Mouse (Mus musculus) hindbrain, embryonic 13.5 days (tissue): Measurements from ENCODE around the gene Kat2b. TPM values are rescaled to one million over a fixed set of nuclear protein-coding genes. Genes with fewer than 3 reads are reported as not detected.
A peak's percentile ranks its signal among the peaks of the same experiment; 100 is the strongest.

ENCODE experiments used
- ATAC-seq: fragments of 200-750 bp; cut with Nextera tagmentation; 2 replicates; pipeline ENCODE4 v1.8.0; 2017; ENCODE audit warnings: moderate TSS enrichment; ENCODE audit not compliant: low FRiP score
- H3K27ac ChIP-seq: fragments of 300-500 bp; sonication (generic); 2 replicates; pipeline ENCODE4 v1.5.1; 2015; ENCODE audit warnings: inconsistent platforms, mild to moderate bottlenecking, moderate library complexity
- H3K27me3 ChIP-seq: fragments of 300-500 bp; sonication (generic); 2 replicates; pipeline ENCODE4 v1.6.1; 2015; ENCODE audit warnings: mild to moderate bottlenecking, inconsistent platforms
- H3K36me3 ChIP-seq: fragments of 300-500 bp; sonication (generic); 2 replicates; pipeline ENCODE4 v1.6.1; 2015; ENCODE audit warnings: mild to moderate bottlenecking, inconsistent platforms
- H3K4me1 ChIP-seq: fragments of 300-500 bp; sonication (generic); replicated peaks from 2 replicates; pipeline ENCODE4 v1.6.1; 2015; ENCODE audit warnings: inconsistent platforms
- H3K4me2 ChIP-seq: fragments of 300-500 bp; sonication (generic); 2 replicates; pipeline ENCODE4 v1.6.1; 2015; ENCODE audit warnings: inconsistent platforms, mild to moderate bottlenecking, moderate library complexity
- H3K4me3 ChIP-seq: fragments of 300-500 bp; sonication (generic); 2 replicates; pipeline ENCODE4 v1.5.1; 2015; ENCODE audit warnings: mild to moderate bottlenecking, inconsistent platforms
- H3K9ac ChIP-seq: fragments of 300-500 bp; sonication (generic); 2 replicates; pipeline ENCODE4 v1.6.1; 2015; ENCODE audit warnings: mild to moderate bottlenecking, inconsistent platforms
- H3K9me3 ChIP-seq: fragments of 300-500 bp; sonication (generic); 2 replicates; pipeline ENCODE4 v1.6.1; 2016; ENCODE audit warnings: inconsistent platforms
- WGBS: fragments of 180-500 bp; shearing (Covaris S2); methylation state at CpG from one replicate; pipeline ENCODE4 v1.1.7; 2015; 5-methylcytosine and 5-hydroxymethylcytosine counted together
- polyA plus RNA-seq: library from polyadenylated mRNA; unstranded; fragments of >200 nt; fragmentation: Nextera tagmentation; extraction: Ambion mirVana; gene quantifications from 2 replicates; pipeline ENCODE4 v1.2.1, GENCODE M21; 2015

Kat2b gene
- polyA plus RNA-seq, 1 experiment from 2014 or later, result 8.9 TPM

GRCm38 (mm10) chr17:53577151-53577550, 10.5 kb downstream of the Kat2b start:
- no peak overlapping the region for H3K4me3 ChIP-seq
- H3K36me3 ChIP-seq, result no peaks in the 10 kb centered on the region
- no peaks in the 10 kb centered on the region for H3K27me3 ChIP-seq
- no peak overlapping the region for H3K27ac ChIP-seq
- no peaks in the 10 kb centered on the region for H3K9me3 ChIP-seq
- no peak overlapping the region for H3K4me2 ChIP-seq
- no peak overlapping the region for H3K9ac ChIP-seq
- no peak for ATAC-seq
- 88% methylated on average over 2 of the region's 2 CpGs for WGBS
- H3K4me1 ChIP-seq, result peaks cover 7% of the 10 kb centered on the region; the same call in 1 of the 2 replicates

GRCm38 (mm10) chr17:53577754-53578153, 11.1 kb downstream of the Kat2b start:
- Histone ChIP-seq H3K4me1 (peaks cover 7% of the 10 kb centered on the region; the same call in 1 of the 2 replicates), H3K9ac (no peak overlapping the region), H3K36me3 (no peaks in the 10 kb centered on the region), H3K4me3 (no peak overlapping the region), H3K27me3 (no peaks in the 10 kb centered on the region), H3K9me3 (no peaks in the 10 kb centered on the region), H3K4me2 (no peak overlapping the region), H3K27ac (no peak overlapping the region)
- 85% methylated on average over 5 of the region's 5 CpGs for WGBS
- ATAC-seq, result no peak

GRCm38 (mm10) chr17:53578249-53578648, 11.6 kb downstream of the Kat2b start:
- no peak overlapping the region for H3K9ac ChIP-seq
- H3K4me1 ChIP-seq, result peaks cover 7% of the 10 kb centered on the region; the same call in 1 of the 2 replicates
- H3K4me2 ChIP-seq, result no peak overlapping the region
- 79% methylated on average over 6 of the region's 6 CpGs for WGBS
- no peaks in the 10 kb centered on the region for H3K27me3 ChIP-seq
- H3K27ac ChIP-seq, result no peak overlapping the region
- no peak for ATAC-seq
- H3K4me3 ChIP-seq, result no peak overlapping the region
- no peaks in the 10 kb centered on the region for H3K9me3 ChIP-seq
- H3K36me3 ChIP-seq, result no peaks in the 10 kb centered on the region

GRCm38 (mm10) chr17:53578776-53579175, 12.1 kb downstream of the Kat2b start:
- H3K9ac ChIP-seq, result no peak overlapping the region

GRCm38 (mm10) chr17:53579612-53580011, 13.0 kb downstream of the Kat2b start:
- H3K4me3 ChIP-seq, result no peak overlapping the region
- WGBS, result 60% methylated on average over 4 of the region's 4 CpGs
- H3K27ac ChIP-seq, result no peak overlapping the region
- H3K27me3 ChIP-seq, result no peaks in the 10 kb centered on the region
- H3K4me1 ChIP-seq, result peaks cover 7% of the 10 kb centered on the region; the same call in 1 of the 2 replicates
- no peaks in the 10 kb centered on the region for H3K36me3 ChIP-seq
- no peak overlapping the region for H3K9ac ChIP-seq
- no peak overlapping the region for H3K4me2 ChIP-seq
- no peaks in the 10 kb centered on the region for H3K9me3 ChIP-seq
- ATAC-seq, result no peak

More at GRCm38 (mm10) chr17:53578776-53579175, 12.1 kb downstream of the Kat2b start:
- Histone ChIP-seq H3K27ac (no peak overlapping the region), H3K4me2 (no peak overlapping the region), H3K27me3 (no peaks in the 10 kb centered on the region), H3K4me1 (peaks cover 7% of the 10 kb centered on the region; the same call in 1 of the 2 replicates), H3K36me3 (no peaks in the 10 kb centered on the region), H3K4me3 (no peak overlapping the region), H3K9me3 (no peaks in the 10 kb centered on the region)
- WGBS, result 68% methylated on average over 7 of the region's 9 CpGs
- no peak for ATAC-seq

GRCm38 (mm10) chr17:53580237-53580636, 13.6 kb downstream of the Kat2b start:
- Histone ChIP-seq H3K9ac (no peak overlapping the region), H3K27me3 (no peaks in the 10 kb centered on the region), H3K4me3 (no peak overlapping the region), H3K9me3 (no peaks in the 10 kb centered on the region), H3K27ac (no peak overlapping the region), H3K36me3 (no peaks in the 10 kb centered on the region), H3K4me1 (peaks cover 7% of the 10 kb centered on the region; the same call in 1 of the 2 replicates), H3K4me2 (no peak overlapping the region)
- no peak for ATAC-seq
- 74% methylated on average over 3 of the region's 3 CpGs for WGBS

GRCm38 (mm10) chr17:53582026-53582585, 15.4 kb downstream of the Kat2b start:
- Histone ChIP-seq H3K9me3 (no peaks in the 10 kb centered on the region), H3K4me3 (no peak overlapping the region), H3K9ac (no peak overlapping the region), H3K4me1 (peaks cover 17% of the 10 kb centered on the region), H3K36me3 (no peaks in the 10 kb centered on the region), H3K27me3 (no peaks in the 10 kb centered on the region), H3K4me2 (no peak overlapping the region), H3K27ac (no peak overlapping the region)
- ATAC-seq, result no peak
- whole genome bisulfite sequencing, result 77% methylated on average over 4 of the region's 4 CpGs

GRCm38 (mm10) chr17:53582805-53583204, 16.1 kb downstream of the Kat2b start:
- Histone ChIP-seq H3K27ac (no peak overlapping the region), H3K9me3 (no peaks in the 10 kb centered on the region), H3K36me3 (no peaks in the 10 kb centered on the region), H3K9ac (no peak overlapping the region), H3K4me2 (no peak overlapping the region), H3K4me3 (no peak overlapping the region), H3K4me1 (peaks cover 24% of the 10 kb centered on the region), H3K27me3 (no peaks in the 10 kb centered on the region)
- ATAC-seq, result no peak
- WGBS, result 93% methylated on average over 7 of the region's 7 CpGs

GRCm38 (mm10) chr17:53583846-53584579, 17.4 kb downstream of the Kat2b start:
- Histone ChIP-seq H3K36me3 (no peaks in the 10 kb centered on the region), H3K4me2 (no peak overlapping the region), H3K27me3 (no peaks in the 10 kb centered on the region), H3K4me1 (peaks cover 21% of the 10 kb centered on the region), H3K4me3 (no peak overlapping the region), H3K27ac (no peak overlapping the region), H3K9me3 (no peaks in the 10 kb centered on the region), H3K9ac (no peak overlapping the region)
- ATAC-seq, result no peak
- WGBS, result 93% methylated on average over 11 of the region's 11 CpGs

- peak overlapping the region; percentile 2; the same call in 1 of the 2 replicates for H3K4me2 ChIP-seq
Measured at GRCm38 (mm10) chr17:53587074-53587851, 20.6 kb downstream of the Kat2b start.

GRCm38 (mm10) chr17:53588097-53588855, 21.6 kb downstream of the Kat2b start:
- no peaks in the 10 kb centered on the region for H3K27me3 ChIP-seq
- ATAC-seq, result no peak
- H3K4me2 ChIP-seq, result no peak overlapping the region
- peaks cover 21% of the 10 kb centered on the region for H3K4me1 ChIP-seq
- H3K9ac ChIP-seq, result no peak overlapping the region
- peak overlapping the region; percentile 63 for H3K27ac ChIP-seq
- WGBS, result 89% methylated on average over 9 of the region's 9 CpGs
- H3K4me3 ChIP-seq, result no peak overlapping the region
- H3K36me3 ChIP-seq, result no peaks in the 10 kb centered on the region
- H3K9me3 ChIP-seq, result no peaks in the 10 kb centered on the region

More at GRCm38 (mm10) chr17:53587074-53587851, 20.6 kb downstream of the Kat2b start:
- Histone ChIP-seq H3K27ac (peak overlapping the region; percentile 63), H3K4me1 (peaks cover 21% of the 10 kb centered on the region), H3K27me3 (no peaks in the 10 kb centered on the region), H3K4me3 (no peak overlapping the region), H3K9me3 (no peaks in the 10 kb centered on the region), H3K9ac (no peak overlapping the region), H3K36me3 (no peaks in the 10 kb centered on the region)
- WGBS, result 37% methylated on average over 14 of the region's 14 CpGs
- ATAC-seq, result peak; percentile 82

GRCm38 (mm10) chr17:53590110-53590509, 23.4 kb downstream of the Kat2b start:
- no peak overlapping the region for H3K4me3 ChIP-seq
- H3K36me3 ChIP-seq, result no peaks in the 10 kb centered on the region
- no peak for ATAC-seq
- no peak overlapping the region for H3K9ac ChIP-seq
- no peaks in the 10 kb centered on the region for H3K9me3 ChIP-seq
- H3K27me3 ChIP-seq, result no peaks in the 10 kb centered on the region
- peaks cover 21% of the 10 kb centered on the region for H3K4me1 ChIP-seq
- H3K4me2 ChIP-seq, result no peak overlapping the region
- 94% methylated on average over 6 of the region's 6 CpGs for WGBS
- no peak overlapping the region for H3K27ac ChIP-seq
